Mouse (Mus musculus): ENCODE measurements at regions not wholly inside any gene's neighbourhood (a gene's known extent, or its start where the extent isn't known, plus 50 kb on each side); places are given as distances from the start of the nearest gene placed in this dataset.

DNA sequence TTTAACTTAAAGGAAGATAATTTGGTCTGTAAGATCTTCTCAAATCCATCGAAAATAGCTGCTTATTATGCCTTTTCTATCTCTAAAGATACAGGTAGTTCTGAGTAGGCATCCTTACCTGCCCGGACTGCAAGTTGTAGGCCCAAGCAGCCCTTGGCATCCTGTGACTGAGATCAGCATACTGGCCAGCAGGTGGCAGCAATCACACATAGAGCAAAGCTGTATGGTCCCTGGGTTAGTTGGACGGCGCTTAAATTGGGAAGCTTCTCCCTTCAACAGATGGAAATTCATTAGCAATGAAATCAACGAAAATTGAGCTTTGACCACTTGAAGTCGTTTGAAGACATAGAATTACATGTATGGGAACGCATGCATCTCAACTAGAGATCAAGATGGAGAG, 61.0 kb downstream of the Ccng2 start:
- DNase-seq (ENCODE audit: low spot score in 2 of 2) = peak; percentile 25 to 75

DNA sequence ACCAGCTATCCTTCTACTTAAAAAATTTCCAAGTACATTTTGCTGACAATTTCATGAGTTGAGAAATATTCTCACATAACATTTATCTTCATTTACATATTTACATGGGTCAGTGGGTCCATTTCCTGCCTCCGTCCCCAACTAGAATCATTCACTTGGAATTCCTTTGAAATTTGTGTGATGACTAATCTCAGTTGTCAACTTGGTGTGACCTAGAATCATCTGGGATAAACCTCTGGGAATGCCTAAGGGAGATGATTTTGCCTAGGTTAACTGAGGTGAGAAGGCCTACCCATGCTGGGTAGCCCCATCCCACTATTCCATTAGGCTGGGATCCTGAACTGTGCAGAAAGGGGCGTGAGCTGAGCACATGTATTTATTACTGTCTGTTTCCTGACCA, 63.8 kb downstream of the Ccng2 start:
- no peak for DNase-seq (ENCODE audit: low spot score in 2 of 2)

GRCm38 (mm10) chr5:93353101-93353500, 86.0 kb downstream of the Ccng2 start:
- DNase-seq (ENCODE audit: low spot score in 2 of 2) = no peak

All from spleen, postnatal 10 days (tissue).